Mouse (Mus musculus) liver, postnatal 0 days (tissue): ENCODE results near the gene Pdcd6ip. TPM values are rescaled to one million over a fixed set of nuclear protein-coding genes. Genes with fewer than 3 reads are reported as not detected.
"Not testable (repeated sequence)": the region's sequence is repeated elsewhere in the genome, so short reads cannot be mapped to it uniquely, and the experiment has no call there.

ENCODE experiments used
- ATAC-seq: fragments of 200-750 bp; cut with Nextera tagmentation; 2 replicates; pipeline ENCODE4 v1.8.0; 2017; ENCODE audit warnings: mild to moderate bottlenecking, moderate library complexity
- DNase-seq: peaks from one replicate; pipeline ENCODE4 v3.0.0-alpha.2; 2016
- H3K27ac ChIP-seq: fragments of 300-500 bp; sonication (generic); 2 replicates; pipeline ENCODE4 v1.5.1; 2014; ENCODE audit warnings: antibody characterized with exemption, moderate library complexity, mild to moderate bottlenecking, low read depth
- H3K27me3 ChIP-seq: fragments of 300-500 bp; sonication (generic); 2 replicates; pipeline ENCODE4 v1.6.1; 2014; ENCODE audit warnings: low read length, control low read depth, mixed read lengths; ENCODE audit not compliant: insufficient read depth
- H3K36me3 ChIP-seq: fragments of 300-500 bp; sonication (generic); replicated peaks from 2 replicates; pipeline ENCODE4 v1.6.1; 2014; ENCODE audit warnings: mild to moderate bottlenecking, control low read depth, low read length, moderate library complexity, mixed read lengths; ENCODE audit not compliant: insufficient read depth
- H3K4me1 ChIP-seq: fragments of 300-500 bp; sonication (generic); 2 replicates; pipeline ENCODE4 v1.6.1; 2014; ENCODE audit warnings: antibody characterized with exemption, mild to moderate bottlenecking, control low read depth; ENCODE audit not compliant: insufficient read depth
- H3K4me2 ChIP-seq: fragments of 300-500 bp; sonication (generic); 2 replicates; pipeline ENCODE4 v1.6.1; 2014; ENCODE audit warnings: low read depth, mild to moderate bottlenecking, low read length, moderate library complexity, mixed read lengths
- H3K4me3 ChIP-seq: fragments of 300-500 bp; sonication (generic); 2 replicates; pipeline ENCODE4 v1.5.1; 2014; ENCODE audit warnings: low read depth, low read length
- H3K9ac ChIP-seq: fragments of 300-500 bp; sonication (generic); replicated peaks from 2 replicates; pipeline ENCODE4 v1.6.1; 2014; ENCODE audit warnings: mild to moderate bottlenecking, moderate library complexity
- H3K9me3 ChIP-seq: fragments of 300-500 bp; sonication (generic); 2 replicates; pipeline ENCODE4 v1.6.1; 2016; ENCODE audit warnings: mild to moderate bottlenecking, control low read depth, low read length, mixed read lengths
- CTCF ChIP-seq: sonication (generic); IDR thresholded peaks from 2 replicates; pipeline ENCODE4 v1.5.1; 2016; ENCODE audit warnings: antibody characterized with exemption, low read depth
- EP300 ChIP-seq: IDR thresholded peaks from 2 replicates; pipeline ENCODE4 v1.6.1; 2016; ENCODE audit warnings: antibody characterized with exemption, low read depth, mild to moderate bottlenecking
- WGBS: fragments of 180-500 bp; shearing (Covaris S2); extraction: QIAGEN DNeasy Blood & Tissue Kit; methylation state at CpG from one replicate; pipeline ENCODE4 v1.1.7; 2014; ENCODE audit not compliant: insufficient replicate concordance; 5-methylcytosine and 5-hydroxymethylcytosine counted together
- polyA plus RNA-seq: library from polyadenylated mRNA; unstranded; fragments of >200 nt; fragmentation: Nextera tagmentation; extraction: Ambion mirVana; gene quantifications from 2 replicates; pipeline ENCODE4 v1.2.1, GENCODE M21; 2015

The Pdcd6ip gene
- polyA plus RNA-seq, 1 experiment from 2014 or later, result 26.8 TPM

- Histone ChIP-seq H3K27ac (no peak overlapping the region), H3K36me3 (peaks cover 67% of the 10 kb centered on the region), H3K4me1 (no peaks in the 10 kb centered on the region), H3K9me3 (no peaks in the 10 kb centered on the region), H3K4me2 (no peak overlapping the region), H3K27me3 (no peaks in the 10 kb centered on the region), H3K4me3 (no peak overlapping the region), H3K9ac (no peak overlapping the region)
- WGBS, result 86% methylated on average over 5 of the region's 5 CpGs
- ATAC-seq, result no peak
- TF ChIP-seq CTCF (no peak), EP300 (no peak)
- DNase-seq, result no peak
Measured at GRCm38 (mm10) chr9:113672352-113672751, 35.7 kb downstream of the Pdcd6ip start.

DNA sequence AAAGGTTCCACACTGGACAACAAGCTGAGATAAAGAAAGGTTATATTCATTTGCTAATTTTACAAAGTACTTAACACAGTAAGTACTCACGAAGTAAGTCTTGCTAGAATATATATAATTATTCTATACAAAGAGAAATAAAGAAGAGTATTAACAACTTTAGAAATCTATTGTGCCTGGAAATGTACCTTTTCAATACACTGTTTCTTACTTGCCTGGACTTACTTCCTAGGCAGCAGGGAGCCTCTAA, 37.3 kb downstream of the Pdcd6ip start:
- H3K27me3 ChIP-seq, result no peaks in the 10 kb centered on the region
- ATAC-seq (no peak), DNase-seq (no peak)
- H3K9me3 ChIP-seq, result no peaks in the 10 kb centered on the region
- no peak overlapping the region for H3K27ac ChIP-seq
- no peaks in the 10 kb centered on the region for H3K4me1 ChIP-seq
- H3K4me3 ChIP-seq, result no peak overlapping the region
- 96% methylated on average over 1 of the region's 1 CpGs for WGBS
- no peak for TF ChIP-seq CTCF
- no peak for TF ChIP-seq EP300
- H3K9ac ChIP-seq, result no peak overlapping the region
- H3K4me2 ChIP-seq, result no peak overlapping the region
- H3K36me3 ChIP-seq, result peaks cover 65% of the 10 kb centered on the region

DNA sequence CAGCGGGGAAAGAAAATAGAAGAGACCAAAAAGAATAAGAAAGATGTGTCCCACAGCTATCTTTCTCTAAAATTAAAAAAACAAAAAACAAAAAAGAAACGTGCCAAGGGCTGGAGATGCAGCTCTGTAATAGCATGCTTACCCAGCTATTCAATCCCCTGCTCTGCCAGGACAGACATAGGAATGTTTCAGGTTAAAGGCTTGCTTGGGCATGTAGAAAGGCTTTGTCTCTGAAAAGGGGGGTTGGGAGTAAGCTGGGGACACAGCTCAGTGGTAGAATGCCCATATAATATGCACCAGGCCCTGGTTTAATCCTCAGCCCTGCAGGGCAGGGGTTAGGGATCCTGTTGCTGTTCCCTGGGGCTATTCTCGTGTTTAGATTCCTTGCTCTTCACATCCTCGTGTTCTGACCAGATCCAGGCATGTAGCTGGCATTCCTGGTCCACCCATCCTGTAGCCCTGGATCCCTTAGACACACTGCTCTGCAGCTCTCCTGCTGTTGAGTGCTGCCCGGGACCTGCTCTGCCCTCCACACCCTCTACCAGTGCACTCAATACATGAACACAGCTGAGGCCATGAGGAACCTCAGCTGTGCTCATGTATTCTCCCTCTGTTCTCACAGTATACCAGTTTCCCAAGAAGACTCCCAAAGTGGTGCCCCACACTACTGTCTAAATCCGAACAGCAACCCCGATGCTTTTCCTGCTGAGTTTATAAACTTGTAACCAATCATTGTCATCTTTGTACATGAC, 37.8 kb downstream of the Pdcd6ip start:
- no peak for DNase-seq
- Histone ChIP-seq H3K27ac (no peak overlapping the region), H3K4me1 (no peaks in the 10 kb centered on the region), H3K4me2 (no peak overlapping the region), H3K36me3 (peaks cover 63% of the 10 kb centered on the region), H3K4me3 (no peak overlapping the region), H3K27me3 (no peaks in the 10 kb centered on the region), H3K9ac (no peak overlapping the region), H3K9me3 (no peaks in the 10 kb centered on the region)
- TF ChIP-seq CTCF (no peak), EP300 (no peak)
- WGBS, result 89% methylated on average over 7 of the region's 7 CpGs
- ATAC-seq, result no peak

DNA sequence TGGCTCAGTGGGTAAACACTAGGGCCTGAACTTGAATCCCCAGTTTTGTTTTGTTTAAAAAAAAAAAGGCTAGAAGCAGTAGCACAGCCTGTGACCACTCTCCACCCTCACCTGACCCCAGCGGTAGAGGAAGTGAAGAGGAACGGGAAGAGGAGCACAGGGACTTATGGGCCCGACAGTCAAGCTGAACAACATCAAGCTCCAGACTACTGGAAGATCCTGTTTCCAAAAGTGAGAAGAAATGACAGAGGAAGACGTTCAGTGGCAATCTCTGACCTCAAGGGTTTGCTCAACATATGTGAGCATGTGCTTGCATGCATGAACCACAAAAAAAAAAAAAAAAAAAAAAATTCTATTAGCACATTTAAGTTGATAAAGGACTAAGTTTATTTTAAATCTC, 44.6 kb downstream of the Pdcd6ip start:
- Histone ChIP-seq H3K9ac (no peak overlapping the region), H3K4me2 (no peak overlapping the region), H3K36me3 (peaks cover 68% of the 10 kb centered on the region), H3K4me3 (no peak overlapping the region), H3K27me3 (no peaks in the 10 kb centered on the region), H3K9me3 (no peaks in the 10 kb centered on the region), H3K27ac (no peak overlapping the region), H3K4me1 (no peaks in the 10 kb centered on the region; the same call in 1 of the 2 replicates)
- ATAC-seq (no peak), DNase-seq (no peak)
- TF ChIP-seq CTCF (no peak), EP300 (no peak)
- 59% methylated on average over 4 of the region's 4 CpGs for WGBS

GRCm38 (mm10) chr9:113657837-113658236, 50.2 kb downstream of the Pdcd6ip start:
- ATAC-seq, result no peak
- WGBS, result 90% methylated on average over 1 of the region's 1 CpGs
- peaks cover 73% of the 10 kb centered on the region for H3K36me3 ChIP-seq
- H3K4me2 ChIP-seq, result no peak overlapping the region
- DNase-seq, result no peak
- H3K4me3 ChIP-seq, result no peak overlapping the region
- H3K27ac ChIP-seq, result no peak overlapping the region
- no peak overlapping the region for H3K9ac ChIP-seq
- no peaks in the 10 kb centered on the region for H3K9me3 ChIP-seq
- no peaks in the 10 kb centered on the region for H3K4me1 ChIP-seq
- H3K27me3 ChIP-seq, result no peaks in the 10 kb centered on the region
- TF ChIP-seq EP300 (no peak), CTCF (no peak)

- TF ChIP-seq CTCF, result no peak
- TF ChIP-seq EP300, result no peak
- H3K36me3 ChIP-seq, result peaks cover 40% of the 10 kb centered on the region
- H3K4me3 ChIP-seq, result no peak overlapping the region
- DNase-seq, result no peak
- no peaks in the 10 kb centered on the region for H3K27me3 ChIP-seq
- ATAC-seq, result no peak
- H3K27ac ChIP-seq, result no peak overlapping the region
- 83% methylated on average over 8 of the region's 8 CpGs for WGBS
- no peaks in the 10 kb centered on the region for H3K4me1 ChIP-seq
- H3K9me3 ChIP-seq, result no peaks in the 10 kb centered on the region
- H3K4me2 ChIP-seq, result no peak overlapping the region
- H3K9ac ChIP-seq, result no peak overlapping the region
Measured at GRCm38 (mm10) chr9:113653571-113653970, 54.5 kb downstream of the Pdcd6ip start.

- 88% methylated on average over 8 of the region's 8 CpGs for WGBS
- Histone ChIP-seq H3K36me3 (peaks cover 21% of the 10 kb centered on the region), H3K9me3 (no peaks in the 10 kb centered on the region), H3K27me3 (no peaks in the 10 kb centered on the region), H3K4me3 (no peak overlapping the region), H3K27ac (no peak overlapping the region), H3K4me2 (no peak overlapping the region), H3K9ac (no peak overlapping the region), H3K4me1 (no peaks in the 10 kb centered on the region)
- DNase-seq, result no peak
- TF ChIP-seq EP300 (no peak), CTCF (no peak)
- no peak for ATAC-seq
Measured at GRCm38 (mm10) chr9:113650787-113651186, 57.3 kb downstream of the Pdcd6ip start.

DNA sequence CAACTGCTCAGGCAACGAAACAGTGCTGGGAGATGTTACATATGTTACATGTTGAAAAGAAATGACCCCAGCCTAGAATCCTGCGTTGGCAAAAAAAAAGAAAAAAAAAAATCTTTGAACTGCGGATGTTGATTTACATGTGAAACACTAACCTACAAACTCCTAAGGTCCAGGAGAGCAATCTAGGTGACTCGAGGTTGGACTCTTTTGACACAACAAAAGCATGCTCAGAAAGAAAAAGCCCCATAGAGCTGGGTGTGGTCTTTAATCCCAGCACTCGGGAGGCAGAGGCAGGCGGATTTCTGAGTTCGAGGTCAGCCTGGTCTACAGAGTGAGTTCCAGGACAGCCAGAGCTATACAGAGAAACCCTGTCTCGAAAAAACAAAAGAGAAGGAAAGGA, 58.8 kb downstream of the Pdcd6ip start:
- H3K4me2 ChIP-seq, ATAC-seq, DNase-seq, H3K36me3 ChIP-seq, H3K27ac ChIP-seq, H3K9ac ChIP-seq, H3K4me3 ChIP-seq, H3K27me3 ChIP-seq, H3K9me3 ChIP-seq, H3K4me1 ChIP-seq: not testable (repeated sequence)
- 71% methylated on average over 8 of the region's 8 CpGs for WGBS
